Mouse (Mus musculus): ENCODE results near the gene Ncor2.
A peak's percentile ranks its signal among the peaks of the same experiment; 100 is the strongest.

The Ncor2 gene

DNA sequence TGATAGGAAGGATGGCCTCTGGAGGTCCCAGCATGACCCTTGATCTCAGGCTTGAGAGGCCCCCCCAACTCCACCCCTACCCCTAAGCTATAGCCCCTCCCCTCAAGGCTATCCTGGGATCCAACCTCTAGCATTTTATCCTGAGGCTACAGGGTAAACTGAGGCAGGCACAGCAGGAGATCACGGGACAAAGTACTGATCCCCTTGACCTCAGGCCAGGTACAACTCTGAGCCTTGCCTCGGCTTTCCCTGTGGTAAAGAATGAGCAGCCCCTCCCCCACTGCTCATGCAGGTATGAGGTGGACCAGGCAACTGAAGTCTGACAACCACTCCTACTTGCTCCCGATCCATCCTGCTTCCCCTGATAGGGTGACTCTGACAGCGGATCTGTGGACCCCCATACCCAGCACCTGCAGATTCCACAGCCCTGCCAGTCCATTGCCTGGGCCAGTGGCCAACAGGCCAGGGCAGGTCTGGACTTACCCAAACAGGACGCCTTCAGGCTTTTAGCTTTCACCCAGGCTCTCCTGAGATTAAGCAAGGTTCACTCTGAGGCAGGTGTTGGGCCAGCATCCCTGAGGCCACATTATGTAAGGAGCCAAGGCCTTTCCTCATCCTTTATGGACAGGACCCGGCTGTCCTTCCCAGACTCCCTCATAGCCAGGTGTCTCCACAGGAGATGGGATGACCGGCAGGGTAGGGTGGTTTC is 11.2 kb upstream of the Ncor2 start:
- no peak for DNase-seq (ENCODE audit: low read depth)

- DNase-seq (ENCODE audit: low read depth): peak; percentile 91
Observed at GRCm38 (mm10) chr5:125189625-125190024, 10.6 kb upstream of the Ncor2 start.

GRCm38 (mm10) chr5:125188812-125189598 is 10.0 kb upstream of the Ncor2 start:
- DNase-seq (ENCODE audit: low read depth): no peak

GRCm38 (mm10) chr5:125184826-125185225 is 5.8 kb upstream of the Ncor2 start:
- no peak for DNase-seq (ENCODE audit: low read depth)

- DNase-seq (ENCODE audit: low read depth): peak; percentile 53
Observed at GRCm38 (mm10) chr5:125183321-125184003, 4.4 kb upstream of the Ncor2 start.

- DNase-seq (ENCODE audit: low read depth): no peak
Observed at GRCm38 (mm10) chr5:125180630-125181263, 1.7 kb upstream of the Ncor2 start.

- peak; percentile 66 for DNase-seq (ENCODE audit: low read depth)
Observed at GRCm38 (mm10) chr5:125179735-125180629, 963 bp upstream of the Ncor2 start.

- peak; percentile 69 for DNase-seq (ENCODE audit: low read depth)
Observed at GRCm38 (mm10) chr5:125178171-125179006, 630 bp downstream of the Ncor2 start.

- peak; percentile 94 for DNase-seq (ENCODE audit: low read depth)
Observed at GRCm38 (mm10) chr5:125177481-125178134, 1.4 kb downstream of the Ncor2 start.

GRCm38 (mm10) chr5:125176864-125177263 is 2.2 kb downstream of the Ncor2 start:
- no peak for DNase-seq (ENCODE audit: low read depth)

GRCm38 (mm10) chr5:125176370-125176766 is 2.7 kb downstream of the Ncor2 start:
- DNase-seq (ENCODE audit: low read depth): no peak

DNA sequence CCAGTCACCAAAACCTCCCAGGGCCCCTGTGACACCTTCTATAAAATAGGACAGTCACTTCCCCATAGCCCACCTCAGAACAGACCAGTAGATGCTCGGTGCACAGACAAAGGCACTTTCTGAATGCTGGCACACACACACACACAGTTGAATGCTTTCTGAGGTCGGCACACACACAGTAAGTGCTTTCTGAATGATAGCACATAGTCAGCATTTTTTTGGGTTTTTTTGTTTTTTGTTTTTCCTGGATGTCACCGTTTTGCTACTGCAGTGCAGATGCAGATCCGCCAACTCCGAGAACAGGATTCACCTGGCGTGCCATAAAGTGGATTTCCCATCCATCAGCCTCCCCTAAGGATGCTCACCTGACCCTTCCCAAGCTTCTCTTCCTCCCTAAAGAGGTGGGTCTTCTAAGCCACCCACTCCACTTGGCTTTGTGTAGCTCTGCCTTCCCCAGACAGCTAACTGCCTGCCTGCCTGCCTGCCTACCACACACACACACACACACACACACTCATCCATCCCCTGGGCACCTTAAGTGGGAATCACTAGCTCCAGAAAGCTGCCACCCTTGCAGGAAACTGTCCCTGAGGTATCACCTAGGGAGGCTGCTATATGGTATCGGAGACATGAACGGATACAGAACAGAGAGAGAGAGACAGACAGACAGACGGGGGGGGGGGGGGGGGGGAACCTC is 3.2 kb downstream of the Ncor2 start:
- no peak for DNase-seq (ENCODE audit: low read depth)

DNA sequence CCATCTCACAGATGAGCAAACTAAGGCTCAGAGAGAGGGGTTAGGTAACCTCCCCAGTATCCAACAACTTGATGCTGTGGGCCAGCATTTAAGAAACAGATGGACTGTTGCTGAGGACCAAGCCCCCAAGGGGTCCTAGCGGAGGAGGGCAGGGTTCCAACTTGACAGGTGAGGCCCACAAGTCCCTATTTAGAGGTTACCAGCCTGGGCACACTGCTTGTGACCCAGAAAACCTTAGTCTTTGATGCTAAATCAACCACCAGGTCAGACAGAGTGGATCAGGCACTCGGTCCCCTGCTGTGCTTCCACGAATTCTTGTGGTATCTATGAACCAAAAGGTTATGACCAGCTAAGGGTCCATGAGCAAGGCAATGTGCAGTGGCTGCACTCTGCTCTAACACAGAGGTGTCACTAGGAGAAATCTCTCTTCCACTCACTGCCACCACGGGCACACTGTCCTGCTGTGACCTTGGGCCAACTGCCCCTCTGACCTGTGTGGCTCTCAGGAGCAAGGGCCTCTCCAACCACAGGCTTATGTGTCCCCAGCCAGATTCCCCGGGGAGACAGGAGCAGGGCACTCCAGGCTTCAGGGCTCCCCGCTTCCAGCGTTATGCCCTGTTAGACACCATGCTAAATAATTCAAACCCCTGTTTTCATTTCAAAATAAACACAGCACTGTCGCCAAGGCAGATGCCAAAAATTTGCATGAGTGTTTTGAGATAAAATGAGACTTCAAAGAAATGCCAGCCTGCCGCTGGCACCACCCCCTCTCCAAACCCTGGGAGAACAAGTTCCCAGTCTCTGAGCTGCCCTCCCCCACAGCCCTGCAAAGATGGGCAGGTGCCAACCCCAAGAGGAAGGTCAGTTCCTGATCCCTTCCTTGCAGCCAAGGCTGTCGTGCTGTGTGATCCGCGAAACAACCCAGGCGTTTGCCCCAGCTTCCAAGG is 4.0 kb downstream of the Ncor2 start:
- DNase-seq (ENCODE audit: low read depth): no peak

GRCm38 (mm10) chr5:125173868-125174267 is 5.2 kb downstream of the Ncor2 start:
- DNase-seq (ENCODE audit: low read depth): no peak

DNA sequence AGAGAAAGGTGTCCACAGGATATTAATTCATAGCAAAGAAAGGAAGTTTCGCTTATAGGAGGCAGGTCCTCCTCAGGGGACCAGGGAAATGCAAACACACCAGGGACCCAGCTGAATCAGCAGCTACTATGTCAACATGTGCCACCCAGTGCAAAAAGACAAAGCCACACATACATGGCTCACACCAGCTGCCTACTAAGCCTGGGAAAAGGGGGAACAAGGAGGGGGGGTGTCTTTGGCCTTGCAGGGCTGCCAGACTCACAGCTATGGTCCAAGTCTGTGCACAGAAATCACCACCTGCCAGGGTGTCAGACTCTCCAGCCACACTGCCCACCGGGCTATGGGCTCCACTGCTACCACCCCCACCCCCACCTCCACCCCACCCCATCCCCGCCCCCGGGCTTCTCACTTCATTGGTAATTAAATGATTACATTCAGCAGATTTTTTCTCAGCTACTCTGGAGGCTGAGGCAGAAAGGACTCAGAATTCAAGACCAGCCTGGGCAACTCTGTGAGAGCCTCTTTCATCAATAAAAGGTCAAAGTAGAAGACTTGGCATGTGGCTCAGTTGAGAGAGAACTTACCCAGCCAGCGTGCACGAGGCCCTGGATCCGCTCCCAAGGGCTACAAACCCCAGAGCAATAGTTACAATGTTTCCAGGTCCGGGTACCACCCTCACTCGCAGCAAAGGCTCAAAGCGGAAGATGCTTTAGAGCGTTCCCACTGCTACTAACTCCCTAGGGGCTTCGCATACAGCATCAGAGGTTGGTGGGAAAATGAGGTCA is 6.0 kb downstream of the Ncor2 start:
- no peak for DNase-seq (ENCODE audit: low read depth)

- DNase-seq (ENCODE audit: low read depth): no peak
Observed at GRCm38 (mm10) chr5:125171259-125171658, 7.8 kb downstream of the Ncor2 start.

DNA sequence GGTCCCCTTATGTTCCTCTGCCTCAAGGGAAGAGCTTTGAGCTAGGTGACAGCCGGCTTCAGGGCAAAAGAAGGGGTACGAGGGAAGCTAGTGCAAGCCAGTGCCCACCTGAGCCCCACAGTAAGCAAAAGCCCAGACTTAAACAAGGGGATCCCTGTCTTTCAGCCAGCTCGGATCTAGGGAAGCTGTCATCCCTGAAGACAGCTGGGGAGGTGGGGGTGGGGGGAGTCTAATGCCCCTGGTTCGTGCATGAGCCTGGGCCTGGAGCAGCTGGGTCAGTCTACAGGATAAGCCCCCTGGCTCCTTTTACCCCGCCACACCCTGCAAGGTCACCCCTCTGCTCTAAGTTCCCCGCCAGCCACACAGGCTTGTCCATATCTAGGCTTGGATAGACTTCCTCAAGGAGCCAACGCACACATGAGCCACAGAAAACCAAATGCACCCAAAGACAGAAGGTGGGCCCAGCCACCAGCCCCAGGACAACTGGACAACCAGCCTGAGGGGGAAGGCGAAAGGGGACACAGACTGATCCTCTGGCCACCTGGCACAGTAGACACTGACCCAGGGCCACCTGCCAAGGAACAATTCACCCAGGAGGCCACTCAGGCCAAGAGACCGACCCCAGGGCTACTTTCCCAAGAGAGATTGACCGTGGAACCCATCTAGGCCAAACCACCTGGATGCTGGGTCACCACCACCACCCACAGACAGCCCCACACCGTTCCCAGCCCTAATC is 8.7 kb downstream of the Ncor2 start:
- DNase-seq (ENCODE audit: low read depth): no peak
